Mouse (Mus musculus) spleen, postnatal 36 days (tissue): ENCODE data around the gene Olfr643.
"Not testable (repeated sequence)": the region's sequence is repeated elsewhere in the genome, so short reads cannot be mapped to it uniquely, and the experiment has no call there.

ENCODE experiments used
- DNase-seq, 2 experiments: peaks; one replicate each; pipeline ENCODE4 v3.0.0; 2022; ENCODE audit warnings: low spot score in 2 of 2, mixed read lengths in 1 of 2

The Olfr643 gene

DNA sequence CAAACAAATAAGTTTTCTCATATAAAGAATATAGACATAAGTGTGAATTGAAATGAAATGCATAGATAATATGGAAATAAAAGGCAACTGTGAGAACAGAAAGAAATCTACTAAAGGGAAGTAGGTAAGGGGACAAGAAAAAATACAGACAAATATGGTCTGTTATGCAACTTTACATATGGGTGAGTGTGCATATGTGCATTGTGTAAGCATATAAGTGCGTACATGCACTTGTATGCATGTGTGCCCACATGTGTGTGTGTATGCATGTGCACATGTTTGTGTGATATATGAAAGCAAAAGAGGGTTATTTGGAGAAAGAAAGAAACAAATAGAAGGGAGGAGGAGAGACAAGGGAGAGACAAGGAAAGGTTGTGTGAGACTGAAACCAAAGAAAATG lies 118.3 kb downstream of the Olfr643 start:
- no peak for DNase-seq

DNA sequence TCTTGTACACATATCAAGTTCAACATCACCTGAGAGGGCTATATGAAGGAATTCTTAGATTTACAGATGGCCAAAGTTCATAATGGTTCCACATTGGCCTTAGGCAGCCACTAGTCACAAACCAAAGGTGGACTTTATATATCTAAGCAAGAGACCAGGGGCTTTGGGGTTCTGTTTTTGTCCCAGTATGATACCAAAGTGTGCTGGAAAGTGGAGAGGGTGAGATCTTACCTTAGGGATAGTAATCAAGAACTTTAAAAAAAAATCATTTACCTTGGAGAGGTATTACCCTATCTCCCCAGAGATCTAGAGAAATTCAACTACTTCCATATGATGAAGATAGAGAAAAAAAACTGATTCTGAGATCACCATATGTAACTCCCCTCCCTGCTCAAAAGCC lies 120.0 kb downstream of the Olfr643 start, which contains the start of gene Olfr639:
TSS of gene Olfr639 (minus strand) at position 101 of the 400 bp plus-strand sequence.
- no peak for DNase-seq

DNA sequence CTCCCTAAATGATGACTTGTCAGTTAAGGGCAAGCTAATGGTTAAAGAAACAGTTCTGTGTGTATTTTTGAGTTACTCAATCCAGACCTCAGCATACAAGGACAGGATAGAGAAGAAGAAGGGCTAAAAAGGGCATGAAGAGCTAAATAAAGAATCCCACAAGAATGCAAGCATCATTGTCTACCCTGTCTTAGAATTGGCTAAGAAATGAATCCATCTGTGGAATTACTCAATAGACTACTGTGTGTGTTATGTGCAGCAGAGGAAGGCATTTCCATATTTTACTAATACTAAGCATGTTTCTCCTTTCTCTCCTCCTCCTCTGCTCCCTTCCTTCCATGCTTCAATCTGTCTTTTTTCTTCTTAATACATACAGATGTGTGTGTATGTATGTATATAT lies 138.1 kb downstream of the Olfr643 start:
- no peak for DNase-seq

DNA sequence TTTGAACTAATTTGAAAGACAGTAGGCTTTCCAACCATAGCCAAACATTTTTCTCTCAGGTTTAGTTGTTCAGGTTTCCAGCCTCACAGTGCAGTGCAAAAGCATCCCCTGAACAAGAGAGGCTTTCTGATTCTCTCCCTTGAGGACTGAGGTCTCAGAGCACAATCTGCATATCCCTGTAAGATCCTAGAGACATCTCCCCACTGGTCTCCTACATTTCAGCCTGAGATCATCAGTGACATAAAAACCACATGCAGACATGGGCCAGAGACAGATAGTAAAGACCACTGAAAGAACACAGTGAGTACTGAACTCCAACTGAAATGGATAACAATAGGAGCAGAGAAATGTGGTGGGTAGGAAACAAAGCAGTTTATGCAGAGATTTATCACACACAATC lies 138.8 kb downstream of the Olfr643 start, which contains the start of gene Olfr638:
TSS of gene Olfr638 (plus strand) at position 301 of the 400 bp plus-strand sequence.
- DNase-seq, result no peak

DNA sequence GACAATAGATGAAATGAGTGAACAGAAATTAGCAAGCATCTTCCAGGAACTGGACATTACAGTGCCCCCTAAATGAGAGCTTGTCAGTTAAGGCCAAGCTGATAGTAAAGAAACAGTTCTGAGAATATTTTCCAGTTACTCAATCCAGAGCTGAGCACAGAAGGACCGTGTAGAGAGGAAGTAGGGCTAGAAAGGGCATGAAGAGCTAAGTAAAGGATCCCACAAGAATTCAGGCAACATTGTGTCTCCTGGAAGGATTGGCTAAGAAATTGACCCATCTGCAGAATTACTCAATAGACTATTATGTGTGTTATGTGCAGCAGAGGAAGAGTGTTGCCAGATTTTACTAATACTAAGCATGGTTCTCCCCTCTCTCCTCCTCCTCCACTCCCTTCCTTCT lies 165.4 kb downstream of the Olfr643 start:
- no peak for DNase-seq

DNA sequence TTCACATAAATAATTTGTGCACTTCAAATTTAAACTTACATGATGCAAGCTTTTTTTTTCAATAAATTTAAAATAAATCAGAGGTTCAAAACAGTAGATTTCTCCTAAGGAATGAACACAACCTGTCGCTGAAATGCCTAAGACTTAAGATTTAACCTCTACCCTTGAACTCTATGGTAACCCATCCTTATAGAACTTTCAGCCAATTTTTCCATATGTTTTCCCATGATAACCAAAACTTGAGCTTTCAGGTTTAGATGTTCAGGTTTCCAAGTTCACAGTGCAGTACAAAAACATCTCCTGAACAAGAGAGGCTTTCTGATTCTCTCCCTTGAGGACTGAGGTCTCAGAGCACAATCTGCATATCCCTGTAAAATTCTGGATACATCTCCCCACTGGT lies 166.4 kb downstream of the Olfr643 start, which contains the start of gene Olfr635:
TSS of gene Olfr635 (plus strand) at position 301 of the 400 bp plus-strand sequence.
- DNase-seq, result no peak

DNA sequence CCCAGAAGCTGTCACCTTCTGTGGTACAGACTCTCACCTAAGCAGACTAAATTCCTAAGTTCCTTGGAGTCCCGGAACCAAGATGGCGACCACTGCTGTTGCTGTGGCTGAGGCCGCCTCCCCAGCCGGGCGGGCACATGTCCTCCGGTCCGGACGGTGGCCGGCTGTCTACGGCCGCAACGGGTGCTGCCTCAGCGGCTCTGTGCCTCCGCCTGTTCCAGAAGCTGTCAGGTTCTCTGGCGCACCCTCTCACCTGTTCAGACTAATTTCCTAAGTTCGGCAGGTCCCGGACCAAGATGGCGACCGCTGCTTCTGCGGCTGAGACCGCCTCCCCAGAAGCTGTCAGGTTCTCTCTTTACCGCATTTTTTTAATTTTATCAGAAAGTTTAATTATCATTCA lies 170.3 kb downstream of the Olfr643 start:
- DNase-seq, result not testable (repeated sequence)
